In genomic region chr13:92647695-92648094, GRCm38 (mm10) we compare ENCODE assay signal across 15 mouse cellular contexts. TPM values are rescaled to one million over a fixed set of nuclear protein-coding genes. Genes with fewer than 3 reads are reported as not detected.
DNase-seq lines count a peak whose midpoint lies in the region; ATAC-seq lines count a peak whose summit lies in the region.
"Had no signal": no experiment of that assay in that cellular context is flagged by ENCODE, and none has a peak within 500 bp of the region (broad histone marks: within the 10 kb centered on the region; RNA-seq: fewer than 3 reads in every experiment).

No protein-coding gene starts in this region.

- WGBS in hindbrain, embryonic 15.5 days, result 76% methylated on average over 2 of the region's 2 CpGs
- WGBS in hindbrain, embryonic 13.5 days, result 77% methylated on average over 2 of the region's 2 CpGs
- 41% methylated on average over 2 of the region's 2 CpGs for WGBS in embryonic facial prominence, embryonic 15.5 days

- no peak overlapping the region for H3K9ac ChIP-seq in hindbrain, embryonic 15.5 days
- H3K9ac ChIP-seq in hindbrain, embryonic 13.5 days, result no peak overlapping the region
- H3K9ac ChIP-seq in embryonic facial prominence, embryonic 15.5 days, result no peak overlapping the region
- H3K9ac ChIP-seq: embryonic facial prominence, embryonic 12.5 days; neural tube, embryonic 12.5 days had no signal

- H3K27me3 ChIP-seq in hindbrain, embryonic 15.5 days, result no peaks in the 10 kb centered on the region
- H3K27me3 ChIP-seq in hindbrain, embryonic 13.5 days, result no peaks in the 10 kb centered on the region
- H3K27me3 ChIP-seq in embryonic facial prominence, embryonic 15.5 days, result no peaks in the 10 kb centered on the region
- H3K27me3 ChIP-seq: embryonic facial prominence, embryonic 12.5 days; neural tube, embryonic 12.5 days had no signal

- H3K4me3 ChIP-seq in hindbrain, embryonic 15.5 days, result no peak overlapping the region
- H3K4me3 ChIP-seq in hindbrain, embryonic 13.5 days, result no peak overlapping the region
- no peak overlapping the region for H3K4me3 ChIP-seq in embryonic facial prominence, embryonic 15.5 days (replicated peaks)
- H3K4me3 ChIP-seq: embryonic facial prominence, embryonic 12.5 days; heart, adult 2 months; neural tube, embryonic 12.5 days had no signal

- no peaks in the 10 kb centered on the region for H3K36me3 ChIP-seq in hindbrain, embryonic 15.5 days
- no peaks in the 10 kb centered on the region for H3K36me3 ChIP-seq in hindbrain, embryonic 13.5 days
- H3K36me3 ChIP-seq in embryonic facial prominence, embryonic 15.5 days, result no peaks in the 10 kb centered on the region
- H3K36me3 ChIP-seq: embryonic facial prominence, embryonic 12.5 days; neural tube, embryonic 12.5 days had no signal

- peak; percentile 48; the same call in 1 of the 2 replicates for ATAC-seq in hindbrain, embryonic 15.5 days (ENCODE audit: low FRiP score, low read depth)
- no peak for ATAC-seq in hindbrain, embryonic 13.5 days (ENCODE audit: low FRiP score)
- peak; percentile 70 for ATAC-seq in embryonic facial prominence, embryonic 15.5 days (ENCODE audit: insufficient number of reproducible peaks, low FRiP score, low TSS enrichment, low read depth)

- H3K27ac ChIP-seq in hindbrain, embryonic 15.5 days (replicated peaks), result no peak overlapping the region
- no peak overlapping the region for H3K27ac ChIP-seq in hindbrain, embryonic 13.5 days
- peak overlapping the region; percentile 34; the same call in 1 of the 2 replicates for H3K27ac ChIP-seq in embryonic facial prominence, embryonic 15.5 days (replicated peaks)
- H3K27ac ChIP-seq: embryonic facial prominence, embryonic 12.5 days; heart, adult 2 months; macrophage; neural tube, embryonic 12.5 days had no signal

- DNase-seq in cerebellum, adult 11-12 months, result peak; percentile 61
- DNase-seq in lung, postnatal 25 days (ENCODE audit: low spot score), result peak; percentile 78
- no peak for DNase-seq in yolk sac, embryonic 10.5 days (ENCODE audit: low spot score)
- DNase-seq in spleen, postnatal 36 days (ENCODE audit: low spot score in 2 of 2), result no peak
- DNase-seq: adrenal gland, adult 8-10 months; right cerebral cortex, postnatal 4 days; thymus, postnatal 14 days had no signal

- H3K4me2 ChIP-seq in hindbrain, embryonic 15.5 days, result no peak overlapping the region
- H3K4me2 ChIP-seq in hindbrain, embryonic 13.5 days, result no peak overlapping the region
- no peak overlapping the region for H3K4me2 ChIP-seq in embryonic facial prominence, embryonic 15.5 days (replicated peaks)
- H3K4me2 ChIP-seq: embryonic facial prominence, embryonic 12.5 days; neural tube, embryonic 12.5 days had no signal

- no peaks in the 10 kb centered on the region for H3K9me3 ChIP-seq in hindbrain, embryonic 15.5 days
- no peaks in the 10 kb centered on the region for H3K9me3 ChIP-seq in hindbrain, embryonic 13.5 days
- no peaks in the 10 kb centered on the region for H3K9me3 ChIP-seq in embryonic facial prominence, embryonic 15.5 days (replicated peaks)
- H3K9me3 ChIP-seq: embryonic facial prominence, embryonic 12.5 days; G1E; neural tube, embryonic 12.5 days had no signal

- peaks cover 3% of the 10 kb centered on the region; the same call in 1 of the 2 replicates for H3K4me1 ChIP-seq in hindbrain, embryonic 15.5 days (replicated peaks)
- peaks cover 3% of the 10 kb centered on the region; the same call in 1 of the 2 replicates for H3K4me1 ChIP-seq in hindbrain, embryonic 13.5 days (replicated peaks)
- H3K4me1 ChIP-seq in embryonic facial prominence, embryonic 15.5 days, result peaks cover 9% of the 10 kb centered on the region
- H3K4me1 ChIP-seq: neural tube, embryonic 12.5 days had no signal

RNA-seq across cellular contexts. Expression of gene Serinc5, which starts 36.8 kb away (rescaled TPM):
- 17.2 and 17.5 TPM in 2 replicates for polyA plus RNA-seq in hindbrain, embryonic 15.5 days (2015; fragmentation: Nextera tagmentation; extraction: Ambion mirVana)
- polyA plus RNA-seq in hindbrain, embryonic 13.5 days (2015; fragmentation: Nextera tagmentation; extraction: Ambion mirVana), result 15.8 and 18.6 TPM in 2 replicates
- polyA plus RNA-seq in embryonic facial prominence, embryonic 15.5 days (2015; fragmentation: Nextera tagmentation; extraction: Ambion mirVana), result 18.8 and 20.0 TPM in 2 replicates

Comparison
In these comparisons a context has a peak if more than half of its experiments do, and no peak if none do; other contexts are left out.
1. DNase-seq: peak in cerebellum, adult 11-12 months (single experiment) and lung, postnatal 25 days (single experiment); none in yolk sac, embryonic 10.5 days (single experiment) and spleen, postnatal 36 days (0 of 2).